Mouse (Mus musculus): Measurements from ENCODE around the gene Ifna6. TPM values are rescaled to one million over a fixed set of nuclear protein-coding genes. Genes with fewer than 3 reads are reported as not detected.
"Not testable (repeated sequence)": the region's sequence is repeated elsewhere in the genome, so short reads cannot be mapped to it uniquely, and the experiment has no call there.

Ifna6 gene
- total RNA-seq (2021), result not detected
- long read RNA-seq, experiment 1, result 0 reads
- long read RNA-seq, experiment 2, result 0 reads

DNA sequence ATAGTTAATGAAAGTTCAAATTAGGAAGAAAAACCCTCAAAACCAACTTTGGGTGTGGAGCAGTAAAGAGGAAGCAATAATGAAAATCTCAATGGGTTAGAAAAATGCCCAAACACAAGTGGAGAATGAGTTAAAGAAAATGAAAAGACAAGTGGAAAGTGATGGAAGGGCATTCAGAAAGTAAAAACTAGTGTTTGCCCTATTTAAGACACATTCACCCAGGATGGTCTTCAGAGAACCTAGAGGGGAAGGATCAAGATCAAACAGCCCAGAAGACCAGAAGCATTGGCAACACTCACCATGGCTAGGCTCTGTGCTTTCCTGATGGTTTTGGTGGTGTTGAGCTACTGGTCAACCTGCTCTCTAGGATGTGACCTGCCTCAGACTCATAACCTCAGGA lies at the start of gene Ifna6:
Ifna6 (plus strand) TSS at position 301 of the 400 bp plus-strand sequence.
- DNase-seq; intact Hi-C loops (cut with DNase I): not testable (repeated sequence)

DNA sequence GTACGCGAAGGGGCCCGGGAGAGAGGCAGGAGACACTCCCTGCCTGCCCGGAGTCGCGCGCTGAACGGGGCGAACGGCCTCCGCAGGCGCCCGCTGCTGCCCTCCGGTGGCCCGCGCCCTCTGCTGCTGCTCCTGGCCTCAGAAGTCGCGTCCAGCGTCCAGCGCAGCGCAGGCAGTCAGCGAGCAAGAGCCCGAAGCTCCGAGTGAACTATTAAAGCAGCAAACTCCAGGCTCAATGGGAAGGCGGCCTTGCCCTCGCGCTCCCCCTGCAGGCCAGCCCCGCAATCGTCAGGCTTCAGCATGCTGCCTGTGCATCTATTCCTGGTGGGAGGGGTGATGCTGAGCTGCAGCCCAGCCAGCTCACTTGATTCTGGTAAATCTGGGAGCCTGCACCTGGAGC lies 47.7 kb upstream of the Ifna6 start, which contains the start of gene Gm13272:
Gm13272 (plus strand) TSS at position 301 of the 400 bp plus-strand sequence.
- intact Hi-C loops (cut with DNase I); DNase-seq: not testable (repeated sequence)

DNA sequence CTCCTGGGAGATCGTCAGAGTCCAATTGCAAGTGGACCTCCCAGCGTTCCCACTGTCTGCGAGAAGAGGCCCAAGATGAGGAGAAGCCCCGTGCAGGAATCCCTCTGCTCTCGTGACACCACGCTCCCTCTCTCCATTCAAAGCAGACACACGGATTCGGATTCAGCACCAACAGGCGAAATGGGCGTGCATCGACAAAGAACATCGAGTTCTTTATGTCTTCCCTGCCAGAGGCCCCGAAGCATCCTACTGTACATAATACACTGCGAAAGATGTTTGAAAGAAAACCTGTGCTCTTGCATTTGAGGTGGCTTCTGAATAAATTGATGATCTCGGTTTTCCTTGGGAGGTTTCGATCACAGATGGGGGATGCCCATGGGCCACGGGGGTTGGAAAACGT lies 46.9 kb upstream of the Ifna6 start:
- intact Hi-C loops (cut with DNase I); DNase-seq: not testable (repeated sequence)

DNA sequence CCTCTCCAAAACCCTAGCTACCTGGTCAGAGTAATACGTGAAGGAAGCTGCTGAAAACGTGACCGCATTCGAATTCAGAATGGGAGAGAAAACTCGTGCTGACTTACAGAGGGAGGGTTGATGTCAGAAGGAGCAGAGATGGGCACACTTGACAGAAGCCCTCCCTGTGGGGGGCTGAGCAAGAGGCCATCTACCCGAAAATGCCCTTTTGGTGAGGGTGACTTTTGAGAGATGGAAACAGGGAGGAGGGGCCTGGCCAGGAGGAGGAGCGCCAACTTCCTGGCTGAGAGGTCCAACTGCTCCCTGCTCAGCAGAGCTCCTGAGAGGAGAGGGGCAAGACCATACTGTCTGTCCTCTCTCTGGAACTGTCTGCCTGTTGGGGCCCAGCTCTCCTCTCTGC lies 45.4 kb upstream of the Ifna6 start, which contains the start of gene Ifnz:
Ifnz (plus strand) TSS at position 301 of the 400 bp plus-strand sequence.
- intact Hi-C loops (cut with DNase I); DNase-seq: not testable (repeated sequence)

DNA sequence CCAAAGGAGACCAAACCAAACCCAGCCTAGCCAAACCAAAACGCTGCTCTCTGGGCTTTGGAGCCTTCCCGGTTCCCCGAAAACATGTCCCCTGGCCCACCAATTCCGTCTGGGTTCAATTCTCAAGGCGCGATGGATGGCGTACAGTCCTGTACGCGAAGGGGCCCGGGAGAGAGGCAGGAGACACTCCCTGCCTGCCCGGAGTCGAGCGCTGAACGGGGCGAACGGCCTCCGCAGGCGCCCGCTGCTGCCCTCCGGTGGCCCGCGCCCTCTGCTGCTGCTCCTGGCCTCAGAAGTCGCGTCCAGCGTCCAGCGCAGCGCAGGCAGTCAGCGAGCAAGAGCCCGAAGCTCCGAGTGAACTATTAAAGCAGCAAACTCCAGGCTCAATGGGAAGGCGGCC lies 44.9 kb upstream of the Ifna6 start:
- not testable (repeated sequence) for DNase-seq

DNA sequence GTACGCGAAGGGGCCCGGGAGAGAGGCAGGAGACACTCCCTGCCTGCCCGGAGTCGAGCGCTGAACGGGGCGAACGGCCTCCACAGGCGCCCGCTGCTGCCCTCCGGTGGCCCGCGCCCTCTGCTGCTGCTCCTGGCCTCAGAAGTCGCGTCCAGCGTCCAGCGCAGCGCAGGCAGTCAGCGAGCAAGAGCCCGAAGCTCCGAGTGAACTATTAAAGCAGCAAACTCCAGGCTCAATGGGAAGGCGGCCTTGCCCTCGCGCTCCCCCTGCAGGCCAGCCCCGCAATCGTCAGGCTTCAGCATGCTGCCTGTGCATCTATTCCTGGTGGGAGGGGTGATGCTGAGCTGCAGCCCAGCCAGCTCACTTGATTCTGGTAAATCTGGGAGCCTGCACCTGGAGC lies 41.8 kb upstream of the Ifna6 start, which contains the start of gene Gm13276:
Gm13276 (plus strand) TSS at position 301 of the 400 bp plus-strand sequence.
- intact Hi-C loops (cut with DNase I); DNase-seq: not testable (repeated sequence)

More for the DNA sequence above, 44.9 kb upstream of the Ifna6 start:
- intact Hi-C loops (cut with DNase I), result not testable (repeated sequence)

DNA sequence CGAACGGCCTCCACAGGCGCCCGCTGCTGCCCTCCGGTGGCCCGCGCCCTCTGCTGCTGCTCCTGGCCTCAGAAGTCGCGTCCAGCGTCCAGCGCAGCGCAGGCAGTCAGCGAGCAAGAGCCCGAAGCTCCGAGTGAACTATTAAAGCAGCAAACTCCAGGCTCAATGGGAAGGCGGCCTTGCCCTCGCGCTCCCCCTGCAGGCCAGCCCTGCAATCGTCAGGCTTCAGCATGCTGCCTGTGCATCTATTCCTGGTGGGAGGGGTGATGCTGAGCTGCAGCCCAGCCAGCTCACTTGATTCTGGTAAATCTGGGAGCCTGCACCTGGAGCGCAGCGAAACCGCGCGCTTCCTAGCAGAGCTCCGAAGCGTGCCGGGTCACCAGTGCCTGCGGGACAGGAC lies 38.8 kb upstream of the Ifna6 start, which contains the start of gene Gm13277:
Gm13277 (plus strand) TSS at position 231 of the 400 bp plus-strand sequence.
- DNase-seq, result peak; percentile 34 to 63
- intact Hi-C loops (cut with DNase I), result not testable (repeated sequence)

DNA sequence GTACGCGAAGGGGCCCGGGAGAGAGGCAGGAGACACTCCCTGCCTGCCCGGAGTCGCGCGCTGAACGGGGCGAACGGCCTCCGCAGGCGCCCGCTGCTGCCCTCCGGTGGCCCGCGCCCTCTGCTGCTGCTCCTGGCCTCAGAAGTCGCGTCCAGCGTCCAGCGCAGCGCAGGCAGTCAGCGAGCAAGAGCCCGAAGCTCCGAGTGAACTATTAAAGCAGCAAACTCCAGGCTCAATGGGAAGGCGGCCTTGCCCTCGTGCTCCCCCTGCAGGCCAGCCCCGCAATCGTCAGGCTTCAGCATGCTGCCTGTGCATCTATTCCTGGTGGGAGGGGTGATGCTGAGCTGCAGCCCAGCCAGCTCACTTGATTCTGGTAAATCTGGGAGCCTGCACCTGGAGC lies 36.0 kb upstream of the Ifna6 start, which contains the start of gene Gm13278:
Gm13278 (plus strand) TSS at position 301 of the 400 bp plus-strand sequence.
- DNase-seq; intact Hi-C loops (cut with DNase I): not testable (repeated sequence)

DNA sequence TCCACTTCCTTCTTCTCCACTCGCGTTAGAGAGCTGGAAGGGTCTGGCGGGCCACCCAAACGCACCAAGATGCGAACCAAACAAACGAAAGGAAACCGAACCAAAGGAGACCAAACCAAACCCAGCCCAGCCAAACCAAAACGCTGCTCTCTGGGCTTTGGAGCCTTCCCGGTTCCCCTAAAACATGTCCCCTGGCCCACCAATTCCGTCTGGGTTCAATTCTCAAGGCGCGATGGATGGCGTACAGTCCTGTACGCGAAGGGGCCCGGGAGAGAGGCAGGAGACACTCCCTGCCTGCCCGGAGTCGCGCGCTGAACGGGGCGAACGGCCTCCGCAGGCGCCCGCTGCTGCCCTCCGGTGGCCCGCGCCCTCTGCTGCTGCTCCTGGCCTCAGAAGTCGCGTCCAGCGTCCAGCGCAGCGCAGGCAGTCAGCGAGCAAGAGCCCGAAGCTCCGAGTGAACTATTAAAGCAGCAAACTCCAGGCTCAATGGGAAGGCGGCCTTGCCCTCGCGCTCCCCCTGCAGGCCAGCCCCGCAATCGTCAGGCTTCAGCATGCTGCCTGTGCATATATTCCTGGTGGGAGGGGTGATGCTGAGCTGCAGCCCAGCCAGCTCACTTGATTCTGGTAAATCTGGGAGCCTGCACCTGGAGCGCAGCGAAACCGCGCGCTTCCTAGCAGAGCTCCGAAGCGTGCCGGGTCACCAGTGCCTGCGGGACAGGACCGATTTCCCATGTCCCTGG lies 33.1 kb upstream of the Ifna6 start, which contains the start of gene Gm13275:
Gm13275 (plus strand) TSS at position 552 of the 740 bp plus-strand sequence.
- intact Hi-C loops (cut with DNase I), result not testable (repeated sequence)
- DNase-seq, result peak; percentile 45 to 80

DNA sequence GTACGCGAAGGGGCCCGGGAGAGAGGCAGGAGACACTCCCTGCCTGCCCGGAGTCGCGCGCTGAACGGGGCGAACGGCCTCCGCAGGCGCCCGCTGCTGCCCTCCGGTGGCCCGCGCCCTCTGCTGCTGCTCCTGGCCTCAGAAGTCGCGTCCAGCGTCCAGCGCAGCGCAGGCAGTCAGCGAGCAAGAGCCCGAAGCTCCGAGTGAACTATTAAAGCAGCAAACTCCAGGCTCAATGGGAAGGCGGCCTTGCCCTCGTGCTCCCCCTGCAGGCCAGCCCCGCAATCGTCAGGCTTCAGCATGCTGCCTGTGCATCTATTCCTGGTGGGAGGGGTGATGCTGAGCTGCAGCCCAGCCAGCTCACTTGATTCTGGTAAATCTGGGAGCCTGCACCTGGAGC lies 30.1 kb upstream of the Ifna6 start, which contains the start of gene Gm13279:
Gm13279 (plus strand) TSS at position 301 of the 400 bp plus-strand sequence.
- intact Hi-C loops (cut with DNase I), result not testable (repeated sequence)

DNA sequence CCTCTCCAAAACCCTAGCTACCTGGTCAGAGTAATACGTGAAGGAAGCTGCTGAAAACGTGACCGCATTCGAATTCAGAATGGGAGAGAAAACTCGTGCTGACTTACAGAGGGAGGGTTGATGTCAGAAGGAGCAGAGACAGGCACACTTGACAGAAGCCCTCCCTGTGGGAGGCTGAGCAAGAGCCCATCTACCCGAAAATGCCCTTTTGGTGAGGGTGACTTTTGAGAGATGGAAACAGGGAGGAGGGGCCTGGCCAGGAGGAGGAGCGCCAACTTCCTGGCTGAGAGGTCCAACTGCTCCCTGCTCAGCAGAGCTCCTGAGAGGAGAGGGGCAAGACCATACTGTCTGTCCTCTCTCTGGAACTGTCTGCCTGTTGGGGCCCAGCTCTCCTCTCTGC lies 27.9 kb upstream of the Ifna6 start, which contains the start of gene Gm13285:
Gm13285 (plus strand) TSS at position 301 of the 400 bp plus-strand sequence.
- intact Hi-C loops (cut with DNase I), result not testable (repeated sequence)

More for the DNA sequence above, 30.1 kb upstream of the Ifna6 start, which contains the start of gene Gm13279:
- DNase-seq, result not testable (repeated sequence)

DNA sequence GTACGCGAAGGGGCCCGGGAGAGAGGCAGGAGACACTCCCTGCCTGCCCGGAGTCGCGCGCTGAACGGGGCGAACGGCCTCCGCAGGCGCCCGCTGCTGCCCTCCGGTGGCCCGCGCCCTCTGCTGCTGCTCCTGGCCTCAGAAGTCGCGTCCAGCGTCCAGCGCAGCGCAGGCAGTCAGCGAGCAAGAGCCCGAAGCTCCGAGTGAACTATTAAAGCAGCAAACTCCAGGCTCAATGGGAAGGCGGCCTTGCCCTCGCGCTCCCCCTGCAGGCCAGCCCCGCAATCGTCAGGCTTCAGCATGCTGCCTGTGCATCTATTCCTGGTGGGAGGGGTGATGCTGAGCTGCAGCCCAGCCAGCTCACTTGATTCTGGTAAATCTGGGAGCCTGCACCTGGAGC lies 24.3 kb upstream of the Ifna6 start, which contains the start of gene Gm13287:
Gm13287 (plus strand) TSS at position 301 of the 400 bp plus-strand sequence.
- DNase-seq; intact Hi-C loops (cut with DNase I): not testable (repeated sequence)

More for the DNA sequence above, 27.9 kb upstream of the Ifna6 start, which contains the start of gene Gm13285:
- DNase-seq, result not testable (repeated sequence)

DNA sequence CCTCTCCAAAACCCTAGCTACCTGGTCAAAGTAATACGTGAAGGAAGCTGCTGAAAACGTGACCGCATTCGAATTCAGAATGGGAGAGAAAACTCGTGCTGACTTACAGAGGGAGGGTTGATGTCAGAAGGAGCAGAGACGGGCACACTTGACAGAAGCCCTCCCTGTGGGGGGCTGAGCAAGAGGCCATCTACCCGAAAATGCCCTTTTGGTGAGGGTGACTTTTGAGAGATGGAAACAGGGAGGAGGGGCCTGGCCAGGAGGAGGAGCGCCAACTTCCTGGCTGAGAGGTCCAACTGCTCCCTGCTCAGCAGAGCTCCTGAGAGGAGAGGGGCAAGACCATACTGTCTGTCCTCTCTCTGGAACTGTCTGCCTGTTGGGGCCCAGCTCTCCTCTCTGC lies 22.0 kb upstream of the Ifna6 start, which contains the start of gene Gm13288:
Gm13288 (plus strand) TSS at position 301 of the 400 bp plus-strand sequence.
- intact Hi-C loops (cut with DNase I); DNase-seq: not testable (repeated sequence)

DNA sequence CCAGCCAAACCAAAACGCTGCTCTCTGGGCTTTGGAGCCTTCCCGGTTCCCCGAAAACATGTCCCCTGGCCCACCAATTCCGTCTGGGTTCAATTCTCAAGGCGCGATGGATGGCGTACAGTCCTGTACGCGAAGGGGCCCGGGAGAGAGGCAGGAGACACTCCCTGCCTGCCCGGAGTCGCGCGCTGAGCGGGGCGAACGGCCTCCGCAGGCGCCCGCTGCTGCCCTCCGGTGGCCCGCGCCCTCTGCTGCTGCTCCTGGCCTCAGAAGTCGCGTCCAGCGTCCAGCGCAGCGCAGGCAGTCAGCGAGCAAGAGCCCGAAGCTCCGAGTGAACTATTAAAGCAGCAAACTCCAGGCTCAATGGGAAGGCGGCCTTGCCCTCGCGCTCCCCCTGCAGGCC lies 21.5 kb upstream of the Ifna6 start:
- DNase-seq; intact Hi-C loops (cut with DNase I): not testable (repeated sequence)

DNA sequence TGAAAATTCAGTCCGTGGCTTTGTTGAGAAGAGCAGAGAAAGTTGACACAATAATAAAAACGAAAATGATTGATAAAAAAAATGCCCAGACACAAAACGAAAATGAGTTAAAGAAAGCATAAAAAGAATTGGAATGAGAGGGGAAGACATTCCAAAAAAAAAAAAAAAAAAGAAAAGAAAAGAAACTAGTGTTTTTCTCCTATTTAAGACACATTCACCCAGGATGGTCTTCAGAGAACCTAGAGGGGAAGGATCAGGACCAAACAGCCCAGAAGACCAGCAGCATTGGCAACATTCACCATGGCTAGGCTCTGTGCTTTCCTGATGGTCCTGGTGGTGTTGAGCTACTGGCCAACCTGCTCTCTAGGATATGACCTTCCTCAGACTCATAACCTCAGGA lies 11.3 kb upstream of the Ifna6 start, which contains the start of gene Ifna7:
Ifna7 (plus strand) TSS at position 301 of the 400 bp plus-strand sequence.
- intact Hi-C loops (cut with DNase I), result no loop called here
- DNase-seq, result no peak

DNA sequence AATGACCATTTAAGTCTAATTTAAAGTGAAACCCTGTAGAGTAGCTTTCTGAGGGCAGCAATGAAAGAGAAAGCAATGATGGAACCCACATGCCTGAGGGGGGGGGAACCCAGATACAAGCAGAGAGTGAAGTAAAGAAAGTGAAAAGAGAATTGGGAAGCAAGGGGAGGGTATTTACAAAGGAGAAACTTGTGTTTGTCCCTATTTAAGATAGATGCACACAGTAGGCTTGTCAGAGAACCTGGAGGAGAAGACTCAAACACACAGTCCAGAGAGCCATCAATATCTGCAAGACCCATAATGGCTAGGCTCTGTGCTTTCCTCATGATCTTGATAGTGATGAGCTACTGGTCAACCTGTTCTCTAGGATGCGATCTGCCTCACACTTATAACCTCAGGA lies 7.6 kb upstream of the Ifna6 start, which contains the start of gene Ifna11:
Ifna11 (plus strand) TSS at position 301 of the 400 bp plus-strand sequence.
- intact Hi-C loops (cut with DNase I), result loop anchor here (2.0 kb wide), 1 partner anchor 137 kb away; the partner anchor contains the start of gene Ifna2
- no peak for DNase-seq

DNA sequence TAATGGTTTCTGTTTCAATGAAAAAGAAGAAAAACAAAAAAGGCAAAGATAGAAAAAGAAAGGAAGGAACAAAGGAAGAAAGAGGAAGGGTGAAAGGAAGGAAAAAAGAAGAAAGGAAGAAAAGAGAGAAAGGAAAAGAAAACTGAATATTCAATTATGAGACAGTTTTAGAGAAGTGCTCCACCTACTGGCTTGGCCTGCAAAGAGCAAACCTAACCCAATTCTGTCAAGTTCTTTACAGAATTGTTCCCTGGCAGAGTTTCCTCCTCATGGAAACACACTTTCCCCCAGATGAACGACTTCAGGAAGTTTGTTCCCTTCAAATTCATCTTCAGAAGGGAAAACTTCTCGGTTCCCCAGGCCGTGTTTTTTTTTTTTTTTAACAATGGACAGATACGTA lies 4.2 kb upstream of the Ifna6 start:
- intact Hi-C loops (cut with DNase I), result no loop called here
- DNase-seq, result no peak

DNA sequence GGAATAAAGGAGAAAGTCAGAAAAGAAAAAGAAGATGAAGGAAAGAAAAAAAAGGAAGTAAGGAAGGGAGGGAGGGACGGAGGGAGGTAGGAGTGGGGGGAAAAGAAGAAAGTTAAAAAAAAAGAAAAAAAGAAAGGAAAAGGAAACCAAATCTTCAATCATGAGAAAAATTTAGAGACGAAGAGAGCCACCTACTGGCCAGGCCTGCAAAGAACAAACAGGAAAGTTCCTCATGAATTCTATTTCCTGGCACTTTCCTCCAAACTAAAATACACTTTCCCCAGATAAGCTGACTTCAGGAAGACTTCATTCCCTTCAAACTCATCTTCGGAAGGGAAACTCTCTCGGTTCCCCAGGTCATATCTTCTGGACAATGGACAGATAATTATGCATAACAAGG lies 3.3 kb downstream of the Ifna6 start:
- no peak for DNase-seq
- intact Hi-C loops (cut with DNase I), result no loop called here

DNA sequence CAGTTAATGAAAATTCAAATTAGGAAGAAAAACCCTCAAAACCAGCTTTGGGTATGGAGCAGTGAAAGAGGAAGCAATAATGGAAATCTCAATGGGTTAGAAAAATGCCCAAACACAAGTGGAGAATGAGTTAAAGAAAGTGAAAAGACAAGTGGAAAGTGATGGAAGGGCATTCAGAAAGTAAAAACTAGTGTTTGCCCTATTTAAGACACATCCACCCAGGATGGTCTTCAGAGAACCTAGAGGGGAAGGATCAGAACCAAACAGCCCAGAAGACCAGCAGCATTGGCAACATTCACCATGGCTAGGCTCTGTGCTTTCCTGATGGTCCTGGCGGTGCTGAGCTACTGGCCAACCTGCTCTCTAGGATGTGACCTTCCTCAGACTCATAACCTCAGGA lies 8.0 kb downstream of the Ifna6 start, which contains the start of gene Ifna5:
Ifna5 (plus strand) TSS at position 301 of the 400 bp plus-strand sequence.
- DNase-seq; intact Hi-C loops (cut with DNase I): not testable (repeated sequence)

DNA sequence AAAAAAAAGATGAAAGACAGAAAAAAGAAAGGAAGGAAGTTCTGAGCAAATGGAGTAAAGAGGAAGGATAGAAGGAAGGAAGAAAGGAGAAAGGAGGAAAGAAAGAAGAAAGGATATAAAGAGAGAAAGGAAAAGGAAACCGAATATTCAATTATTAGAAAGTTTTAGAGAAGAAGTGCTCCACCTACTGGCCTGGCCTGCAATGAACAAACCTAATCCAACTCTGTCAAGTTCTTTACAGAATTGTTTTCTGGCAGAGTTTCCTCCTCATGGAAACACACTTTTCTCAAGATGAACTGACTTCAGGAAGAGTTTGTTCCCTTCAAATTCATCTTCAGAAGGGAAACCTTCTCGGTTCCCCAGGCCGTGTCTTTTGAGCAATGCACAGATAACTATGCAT lies 11.6 kb downstream of the Ifna6 start:
- intact Hi-C loops (cut with DNase I), result no loop called here
- DNase-seq, result no peak
